24 mouse cellular contexts compared by ENCODE assay signal in genomic region chr3:103417781-103418180, GRCm38 (mm10).
DNase-seq lines count a peak whose midpoint lies in the region; ATAC-seq and TF ChIP-seq lines count a peak whose summit lies in the region.
"Had no signal": no experiment of that assay in that cellular context is flagged by ENCODE, and none has a peak within 500 bp of the region (broad histone marks: within the 10 kb centered on the region; RNA-seq: fewer than 3 reads in every experiment).

No protein-coding gene starts in this region.

- in situ Hi-C loops in CH12.LX (cut with MboI; ENCODE audit: low pct_ligation_motif_present, low pct_unique_long_range_greater_than_20kb, low sequenced_read_pairs): no loop called here

- H3K4me3 ChIP-seq in heart, adult 2 months: no peak overlapping the region
- no peak overlapping the region for H3K4me3 ChIP-seq in midbrain, embryonic 11.5 days (ENCODE audit: low read depth, low read length)
- H3K4me3 ChIP-seq in midbrain, embryonic 15.5 days: no peak overlapping the region
- H3K4me3 ChIP-seq in CH12.LX (replicated peaks in 1 of 3; ENCODE audit: low read depth in 2 of 3, low read length in 2 of 3, poor library complexity in 1 of 3): no peak overlapping the region
- H3K4me3 ChIP-seq: embryonic facial prominence, embryonic 12.5 days; embryonic facial prominence, embryonic 15.5 days; gastrocnemius, adult 2 months; hindbrain, embryonic 15.5 days; intestine, embryonic 15.5 days had no signal

- H3K27ac ChIP-seq in heart, adult 2 months: peak overlapping the region; percentile 15; the same call in 1 of the 2 replicates
- no peak overlapping the region for H3K27ac ChIP-seq in midbrain, embryonic 11.5 days (ENCODE audit: low read depth, low read length)
- H3K27ac ChIP-seq in midbrain, embryonic 15.5 days: no peak overlapping the region
- no peak overlapping the region for H3K27ac ChIP-seq in CH12.LX (ENCODE audit: insufficient read depth, low read depth)
- H3K27ac ChIP-seq: embryonic facial prominence, embryonic 12.5 days; embryonic facial prominence, embryonic 15.5 days; gastrocnemius, adult 2 months; hindbrain, embryonic 15.5 days; intestine, embryonic 15.5 days had no signal

- intact Hi-C loops in heart, adult 2 months (cut with DNase I): no loop called here

- H3K4me1 ChIP-seq in heart, adult 2 months (ENCODE audit: control insufficient read depth, insufficient read depth, low read length): peaks cover 15% of the 10 kb centered on the region
- peaks cover 26% of the 10 kb centered on the region for H3K4me1 ChIP-seq in midbrain, embryonic 11.5 days (ENCODE audit: control insufficient read depth, insufficient read depth, low read length)
- peaks cover 29% of the 10 kb centered on the region for H3K4me1 ChIP-seq in midbrain, embryonic 15.5 days
- H3K4me1 ChIP-seq in CH12.LX (ENCODE audit: control insufficient read depth in 1 of 2, insufficient read depth in 2 of 2): 0 out of 4 replicates have a peak, but pooled peaks cover 0 to 2% of the 10 kb centered on the region in 2 experiments

- H3K9ac ChIP-seq in heart, adult 2 months (ENCODE audit: low read depth, low read length): no peak overlapping the region
- no peak overlapping the region for H3K9ac ChIP-seq in midbrain, embryonic 11.5 days (ENCODE audit: low read length)
- H3K9ac ChIP-seq in midbrain, embryonic 15.5 days: no peak overlapping the region
- H3K9ac ChIP-seq in CH12.LX (ENCODE audit: insufficient read depth, low read depth): no peak overlapping the region
- H3K9ac ChIP-seq: embryonic facial prominence, embryonic 12.5 days; embryonic facial prominence, embryonic 15.5 days; forebrain, postnatal 0 days; hindbrain, embryonic 15.5 days; intestine, embryonic 15.5 days had no signal

- WGBS in heart, adult 2 months: 67% methylated on average over 4 of the region's 4 CpGs
- 92% methylated on average over 4 of the region's 4 CpGs for WGBS in midbrain, embryonic 11.5 days
- 96% methylated on average over 4 of the region's 4 CpGs for WGBS in midbrain, embryonic 15.5 days

- DNase-seq in heart, adult 2 months: no peak
- no peak for DNase-seq in heart, adult 18-20 months
- DNase-seq in midbrain, embryonic 11.5 days (ENCODE audit: low spot score, missing footprints): peak; percentile 64
- no peak for DNase-seq in CH12.LX (ENCODE audit: extremely low read depth)
- DNase-seq in cerebellum, postnatal 36 days: no peak
- DNase-seq: adrenal gland, postnatal 10 days; adrenal gland, postnatal 36 days; B cell, adult 2 months; cerebellum, adult 18-20 months; cerebellum, adult 9-10 months; cerebellum, postnatal 14 days; forebrain, postnatal 0 days; gastrocnemius, adult 2 months; gastrocnemius, postnatal 14 days; heart, postnatal 36 days; kidney, adult 18-20 months had no signal

- H3K79me2 ChIP-seq in heart, adult 2 months (replicated peaks; ENCODE audit: control insufficient read depth, insufficient read depth, low read length): no peaks in the 10 kb centered on the region
- no peaks in the 10 kb centered on the region for H3K79me2 ChIP-seq in CH12.LX (replicated peaks; ENCODE audit: control insufficient read depth, extremely low read depth, insufficient read depth, poor library complexity, severe bottlenecking)

- dilution Hi-C loops in CH12.LX (cut with MboI; ENCODE audit: extremely low pct_ligation_motif_present, extremely low pct_unique_long_range_greater_than_20kb, low sequenced_read_pairs): no loop called here

- TF ChIP-seq RAD21 in CH12.LX (IDR thresholded peaks at IDR 0.05; ENCODE audit: low read depth, low read length): no peak

- no peak for ATAC-seq in midbrain, embryonic 11.5 days (ENCODE audit: low FRiP score)
- no peak for ATAC-seq in midbrain, embryonic 15.5 days (replicated peaks)
- ATAC-seq: activated CD4-positive, CD25-positive, alpha-beta regulatory T cell, adult 4 months; forebrain, embryonic 14.5 days; forebrain, postnatal 0 days; intestine, embryonic 15.5 days had no signal

- no peak for TF ChIP-seq POLR2A in heart, adult 2 months (IDR thresholded peaks at IDR 0.05; ENCODE audit: insufficient read depth, low read depth, low read length)
- no peak for TF ChIP-seq POLR2A in CH12.LX (IDR thresholded peaks at IDR 0.05; ENCODE audit: low read depth, low read length)

- TF ChIP-seq CTCF in heart, adult 2 months (IDR thresholded peaks at IDR 0.05): no peak
- no peak for TF ChIP-seq CTCF in CH12.LX (conservative IDR thresholded peaks at IDR 0.05 in 1 of 2, IDR thresholded peaks at IDR 0.05 in 1 of 2; ENCODE audit: low read depth in 2 of 2, low read length in 2 of 2)

- no peak overlapping the region for H3K4me2 ChIP-seq in midbrain, embryonic 11.5 days
- no peak overlapping the region for H3K4me2 ChIP-seq in midbrain, embryonic 15.5 days
- no peak overlapping the region for H3K4me2 ChIP-seq in CH12.LX (ENCODE audit: insufficient read depth, low read depth, poor library complexity, severe bottlenecking)
- H3K4me2 ChIP-seq: embryonic facial prominence, embryonic 12.5 days; embryonic facial prominence, embryonic 15.5 days; heart, embryonic 11.5 days; hindbrain, embryonic 15.5 days; intestine, embryonic 15.5 days had no signal

- TF ChIP-seq EP300 in heart, adult 2 months (IDR thresholded peaks at IDR 0.05; ENCODE audit: insufficient read depth, low read depth, low read length): no peak
- TF ChIP-seq EP300 in CH12.LX (IDR thresholded peaks at IDR 0.05; ENCODE audit: low read length): no peak

- no peaks in the 10 kb centered on the region for H3K9me3 ChIP-seq in midbrain, embryonic 11.5 days (ENCODE audit: control insufficient read depth, low read length)
- no peaks in the 10 kb centered on the region for H3K9me3 ChIP-seq in midbrain, embryonic 15.5 days
- no peaks in the 10 kb centered on the region for H3K9me3 ChIP-seq in CH12.LX (replicated peaks; ENCODE audit: low read length)
- H3K9me3 ChIP-seq: embryonic facial prominence, embryonic 12.5 days; embryonic facial prominence, embryonic 15.5 days; hindbrain, embryonic 15.5 days; intestine, embryonic 15.5 days had no signal

- no peaks in the 10 kb centered on the region for H3K27me3 ChIP-seq in heart, adult 2 months (ENCODE audit: control insufficient read depth, insufficient read depth, low read length)
- H3K27me3 ChIP-seq in midbrain, embryonic 11.5 days (ENCODE audit: control insufficient read depth, insufficient read depth, low read length): no peaks in the 10 kb centered on the region
- no peaks in the 10 kb centered on the region for H3K27me3 ChIP-seq in midbrain, embryonic 15.5 days (replicated peaks)
- no peaks in the 10 kb centered on the region for H3K27me3 ChIP-seq in CH12.LX (replicated peaks)
- H3K27me3 ChIP-seq: embryonic facial prominence, embryonic 12.5 days; embryonic facial prominence, embryonic 15.5 days; hindbrain, embryonic 15.5 days; intestine, embryonic 15.5 days had no signal

- no peaks in the 10 kb centered on the region; the same call in 1 of the 2 replicates for H3K36me3 ChIP-seq in heart, adult 2 months (ENCODE audit: control insufficient read depth, insufficient read depth, low read length)
- no peaks in the 10 kb centered on the region for H3K36me3 ChIP-seq in midbrain, embryonic 11.5 days (ENCODE audit: control insufficient read depth, insufficient read depth, low read length)
- no peaks in the 10 kb centered on the region for H3K36me3 ChIP-seq in midbrain, embryonic 15.5 days (replicated peaks)
- no peaks in the 10 kb centered on the region for H3K36me3 ChIP-seq in CH12.LX (replicated peaks in 1 of 2; ENCODE audit: control insufficient read depth in 1 of 2, insufficient read depth in 1 of 2, low read length in 1 of 2)
- H3K36me3 ChIP-seq: embryonic facial prominence, embryonic 12.5 days; embryonic facial prominence, embryonic 15.5 days; hindbrain, embryonic 15.5 days; intestine, embryonic 15.5 days had no signal

TF ChIP-seq in CH12.LX, 34 proteins besides CTCF, POLR2A, EP300 and RAD21:
- TF ChIP-seq ZKSCAN1 (IDR thresholded peaks at IDR 0.05; ENCODE audit: borderline replicate concordance, low read depth, low read length) (peak; percentile 22; the same call in 1 of the 2 replicates), NELFE (IDR thresholded peaks at IDR 0.05; ENCODE audit: low read depth, low read length) (no peak)
